Mouse (Mus musculus) heart, embryonic 16.5 days (tissue): ENCODE data around the gene Ppih. TPM values are rescaled to one million over a fixed set of nuclear protein-coding genes. Genes with fewer than 3 reads are reported as not detected.

ENCODE experiments used
- ATAC-seq: fragments of 200-750 bp; cut with Nextera tagmentation; replicated peaks from 2 replicates; pipeline ENCODE4 v1.8.0; 2017; ENCODE audit warnings: moderate number of reproducible peaks; ENCODE audit not compliant: insufficient read depth, low FRiP score; ENCODE audit errors: extremely low read depth
- H3K27ac ChIP-seq: fragments of 300-500 bp; sonication (generic); 2 replicates; pipeline ENCODE4 v1.5.1; 2014; ENCODE audit warnings: mild to moderate bottlenecking, low read length, control low read depth, moderate library complexity
- H3K27me3 ChIP-seq: fragments of 300-500 bp; sonication (generic); 2 replicates; pipeline ENCODE4 v1.6.1; 2014; ENCODE audit warnings: low read length, mixed read lengths; ENCODE audit not compliant: control insufficient read depth, insufficient read depth
- H3K36me3 ChIP-seq: fragments of 300-500 bp; sonication (generic); 2 replicates; pipeline ENCODE4 v1.6.1; 2014; ENCODE audit not compliant: control insufficient read depth, insufficient read depth
- H3K4me1 ChIP-seq: fragments of 300-500 bp; sonication (generic); 2 replicates; pipeline ENCODE4 v1.6.1; 2014; ENCODE audit warnings: low read length, mixed read lengths; ENCODE audit not compliant: control insufficient read depth, insufficient read depth
- H3K4me2 ChIP-seq: fragments of 300-500 bp; sonication (generic); 2 replicates; pipeline ENCODE4 v1.6.1; 2014; ENCODE audit warnings: low read depth, mild to moderate bottlenecking, control low read depth, low read length
- H3K4me3 ChIP-seq: fragments of 300-500 bp; sonication (generic); 2 replicates; pipeline ENCODE4 v1.5.1; 2014; ENCODE audit warnings: mild to moderate bottlenecking, control low read depth, low read length
- H3K9ac ChIP-seq: fragments of 300-500 bp; sonication (generic); 2 replicates; pipeline ENCODE4 v1.6.1; 2014; ENCODE audit warnings: low read length, control low read depth
- H3K9me3 ChIP-seq: fragments of 300-500 bp; sonication (generic); replicated peaks from 2 replicates; pipeline ENCODE4 v1.6.1; 2016; ENCODE audit warnings: low read length; ENCODE audit not compliant: control insufficient read depth
- WGBS: fragments of 180-500 bp; shearing (Covaris S2); extraction: QIAGEN DNeasy Blood & Tissue Kit; methylation state at CpG from one replicate; pipeline ENCODE4 v1.1.7; 2014; 5-methylcytosine and 5-hydroxymethylcytosine counted together
- polyA plus RNA-seq: library from polyadenylated mRNA; unstranded; fragments of >200 nt; fragmentation: Nextera tagmentation; extraction: Ambion mirVana; gene quantifications from 2 replicates; pipeline ENCODE4 v1.2.1, GENCODE M21; 2015

The Ppih gene
- polyA plus RNA-seq, 1 experiment from 2014 or later, result 36.7 TPM

DNA sequence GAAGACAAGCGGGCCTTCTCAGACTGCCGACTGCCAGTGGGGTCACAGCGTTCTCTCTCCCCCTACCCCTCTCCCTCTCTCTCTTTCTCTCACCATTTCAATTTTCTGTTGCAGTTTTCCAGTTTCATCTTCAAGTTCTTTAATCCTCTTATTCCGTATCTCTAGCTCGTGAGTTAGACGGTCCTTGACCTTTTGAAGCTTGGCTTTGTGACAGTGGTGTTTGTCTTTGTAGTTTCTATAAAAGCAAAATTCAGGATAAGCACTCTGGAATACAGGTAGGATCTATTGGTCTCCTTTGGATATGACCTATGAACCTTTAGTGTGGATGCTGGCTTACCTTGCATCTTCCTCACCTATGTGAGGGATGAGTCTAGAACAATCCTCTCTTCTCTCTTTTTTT, 13.1 kb upstream of the Ppih start:
- Histone ChIP-seq H3K36me3 (no peaks in the 10 kb centered on the region), H3K4me2 (no peak overlapping the region), H3K27ac (no peak overlapping the region), H3K4me1 (no peaks in the 10 kb centered on the region), H3K9me3 (no peaks in the 10 kb centered on the region), H3K4me3 (no peak overlapping the region), H3K27me3 (no peaks in the 10 kb centered on the region), H3K9ac (no peak overlapping the region)
- ATAC-seq, result no peak
- 83% methylated on average over 6 of the region's 6 CpGs for WGBS

DNA sequence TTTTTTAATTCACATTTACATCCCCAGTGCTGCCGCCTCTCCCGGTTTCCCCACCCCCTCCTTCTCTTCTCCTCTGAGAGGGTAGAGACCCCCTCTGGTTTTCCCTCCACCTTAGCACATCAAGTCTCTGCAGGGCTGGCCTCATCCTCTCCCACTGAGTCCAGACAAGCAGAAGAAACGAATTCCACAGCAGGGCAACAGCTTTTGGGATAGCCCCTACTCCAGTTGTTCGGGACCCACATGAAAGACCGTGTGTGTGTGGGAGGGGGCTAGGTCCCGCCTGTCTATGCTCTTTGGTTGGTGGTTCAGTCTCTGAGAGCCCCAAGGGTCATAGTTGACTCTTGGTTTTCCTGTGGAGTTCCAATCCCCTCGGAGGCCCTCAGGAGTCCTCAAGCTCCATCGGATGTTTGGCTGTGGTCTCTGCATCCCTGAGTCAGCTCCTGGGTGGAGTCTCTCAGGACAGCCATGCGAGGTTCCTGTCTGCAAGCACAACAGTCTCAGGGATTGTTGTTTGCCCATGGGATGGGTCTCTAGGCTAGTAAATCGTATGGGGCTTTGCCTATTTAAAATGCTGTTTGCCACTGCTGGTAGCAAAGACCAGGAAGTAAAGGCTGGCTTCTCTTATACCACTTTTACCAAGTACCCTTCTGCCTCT, 677 bp upstream of the Ppih start:
- Histone ChIP-seq H3K4me1 (peaks cover 12% of the 10 kb centered on the region), H3K9me3 (no peaks in the 10 kb centered on the region), H3K9ac (peak overlapping the region; percentile 77), H3K4me2 (peak overlapping the region; percentile 98), H3K36me3 (peaks cover 18% of the 10 kb centered on the region), H3K27ac (peak overlapping the region; percentile 79), H3K27me3 (no peaks in the 10 kb centered on the region; the same call in 1 of the 2 replicates), H3K4me3 (peak overlapping the region; percentile 87)
- no peak for ATAC-seq
- WGBS, result 30% methylated on average over 10 of the region's 10 CpGs

DNA sequence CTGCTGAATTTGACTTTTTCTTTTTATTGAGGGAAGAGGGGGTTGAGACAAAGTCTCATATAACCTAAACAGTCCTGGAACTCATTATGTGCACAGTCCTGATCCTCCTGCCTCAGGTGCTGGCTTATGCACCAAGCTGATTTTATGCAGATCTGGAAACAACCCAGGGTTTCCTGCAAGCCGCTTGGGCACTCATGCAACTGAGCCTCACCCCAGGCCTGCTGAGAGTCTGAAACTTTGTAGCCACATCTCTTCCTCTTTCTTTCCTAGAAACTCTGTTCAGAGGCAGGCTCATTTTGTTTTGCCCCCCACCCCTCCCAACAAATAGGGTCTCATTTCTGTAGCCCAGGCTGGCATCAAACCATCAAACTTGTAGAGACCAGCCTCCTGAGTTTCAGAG, 6.6 kb downstream of the Ppih start:
- 94% methylated on average over 1 of the region's 1 CpGs for WGBS
- Histone ChIP-seq H3K27ac (no peak overlapping the region), H3K27me3 (no peaks in the 10 kb centered on the region), H3K9me3 (no peaks in the 10 kb centered on the region), H3K4me3 (no peak overlapping the region), H3K4me1 (no peaks in the 10 kb centered on the region), H3K9ac (no peak overlapping the region), H3K36me3 (peaks cover 36% of the 10 kb centered on the region), H3K4me2 (no peak overlapping the region)
- no peak for ATAC-seq

DNA sequence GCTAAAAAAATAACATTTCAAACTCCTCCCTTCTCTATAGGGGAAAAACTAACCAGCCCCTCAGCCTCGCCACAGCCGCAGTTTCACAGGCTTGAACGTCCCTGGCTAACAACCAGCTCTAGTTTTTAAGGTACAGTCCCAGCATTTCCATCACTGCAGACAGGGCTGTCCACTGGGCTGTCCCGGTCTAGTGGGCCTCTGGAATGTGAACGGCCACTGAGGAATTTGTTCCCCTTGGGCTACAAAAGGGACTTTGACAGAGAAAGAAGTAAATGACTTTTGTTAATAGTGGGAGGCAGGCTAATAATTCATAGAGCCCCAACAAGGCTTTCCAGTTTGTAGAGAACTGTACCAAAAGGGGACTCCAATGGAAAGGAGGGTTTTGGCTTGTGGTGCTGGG, 14.9 kb downstream of the Ppih start:
- H3K4me2 ChIP-seq, result no peak overlapping the region
- no peaks in the 10 kb centered on the region for H3K4me1 ChIP-seq
- H3K36me3 ChIP-seq, result peaks cover 9% of the 10 kb centered on the region; the same call in 1 of the 2 replicates
- no peak overlapping the region for H3K27ac ChIP-seq
- no peak for ATAC-seq
- no peaks in the 10 kb centered on the region for H3K9me3 ChIP-seq
- H3K27me3 ChIP-seq, result no peaks in the 10 kb centered on the region
- WGBS, result 84% methylated on average over 5 of the region's 5 CpGs
- H3K9ac ChIP-seq, result no peak overlapping the region
- no peak overlapping the region for H3K4me3 ChIP-seq

DNA sequence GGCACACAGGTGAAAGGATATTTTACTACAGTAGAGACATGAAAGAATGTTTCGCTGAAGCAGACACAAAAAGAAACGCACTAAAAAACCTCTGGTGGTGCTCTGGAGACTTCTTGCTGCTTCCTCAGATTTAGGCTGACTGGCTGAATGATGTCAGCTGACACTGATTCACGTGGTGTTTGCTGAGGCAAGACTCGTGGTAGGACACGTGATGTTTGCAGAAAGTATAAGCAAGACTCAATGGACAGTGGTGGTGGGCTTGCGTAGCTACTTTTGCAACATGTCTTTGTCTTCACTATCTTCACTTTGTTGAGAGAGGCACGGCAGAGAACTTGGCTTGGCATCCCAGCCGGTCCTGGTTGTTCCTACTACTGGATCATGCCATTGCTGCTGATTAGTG, 17.1 kb downstream of the Ppih start:
- 0 out of 2 replicates have a peak, but pooled peaks cover 3% of the 10 kb centered on the region for H3K36me3 ChIP-seq
- 87% methylated on average over 8 of the region's 8 CpGs for WGBS

DNA sequence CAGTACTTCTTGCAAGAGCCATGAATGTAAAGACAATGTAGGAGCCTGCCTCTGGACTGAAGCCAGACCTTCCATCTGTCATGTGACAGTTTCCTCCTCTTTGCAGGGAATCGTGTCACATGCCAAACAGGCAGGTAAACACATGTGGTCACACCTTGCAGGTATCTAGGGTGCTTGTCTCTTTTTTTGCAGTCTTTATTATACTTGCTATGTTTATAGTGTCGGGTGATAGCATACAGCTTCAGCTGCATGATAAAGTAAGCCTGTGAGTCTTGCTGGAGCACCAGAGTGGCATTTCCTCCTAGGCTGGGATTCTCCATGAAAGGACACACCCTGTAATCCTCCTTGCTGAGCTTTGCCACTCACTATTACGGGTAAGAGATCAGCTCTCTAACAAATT, 18.6 kb downstream of the Ppih start:
- Histone ChIP-seq H3K9ac (no peak overlapping the region), H3K4me1 (no peaks in the 10 kb centered on the region), H3K4me3 (no peak overlapping the region), H3K9me3 (no peaks in the 10 kb centered on the region), H3K36me3 (no peaks in the 10 kb centered on the region), H3K27ac (no peak overlapping the region), H3K27me3 (no peaks in the 10 kb centered on the region), H3K4me2 (no peak overlapping the region)
- WGBS, result 68% methylated on average over 3 of the region's 3 CpGs
- ATAC-seq, result no peak

More for the DNA sequence above, 17.1 kb downstream of the Ppih start:
- no peak overlapping the region for H3K4me3 ChIP-seq
- no peak overlapping the region for H3K4me2 ChIP-seq
- ATAC-seq, result no peak
- no peaks in the 10 kb centered on the region for H3K4me1 ChIP-seq
- H3K27ac ChIP-seq, result no peak overlapping the region
- H3K9me3 ChIP-seq, result no peaks in the 10 kb centered on the region
- no peaks in the 10 kb centered on the region for H3K27me3 ChIP-seq
- H3K9ac ChIP-seq, result no peak overlapping the region

DNA sequence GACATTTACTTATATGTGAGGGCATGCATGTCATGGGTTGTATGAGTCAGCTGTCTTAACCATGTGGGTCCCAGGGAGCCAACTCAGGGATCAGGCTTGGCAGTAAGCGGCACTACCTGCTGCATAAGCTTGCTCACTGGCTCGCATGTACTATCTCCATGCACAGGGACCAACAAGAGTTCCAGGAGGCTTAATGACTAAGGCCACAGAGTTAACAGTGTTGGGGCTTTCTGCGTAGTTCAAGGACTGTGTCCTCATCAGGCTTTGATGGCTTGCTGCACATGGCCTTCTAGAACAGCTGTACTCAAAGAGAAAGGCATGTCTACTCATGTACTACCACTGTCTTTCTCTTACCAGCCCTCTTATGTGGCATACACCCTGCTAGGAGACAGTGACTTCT, 19.6 kb downstream of the Ppih start:
- no peaks in the 10 kb centered on the region for H3K9me3 ChIP-seq
- H3K27ac ChIP-seq, result no peak overlapping the region
- no peaks in the 10 kb centered on the region for H3K27me3 ChIP-seq
- no peaks in the 10 kb centered on the region for H3K4me1 ChIP-seq
- ATAC-seq, result no peak
- no peak overlapping the region for H3K9ac ChIP-seq
- 90% methylated on average over 3 of the region's 3 CpGs for WGBS
- H3K36me3 ChIP-seq, result no peaks in the 10 kb centered on the region
- H3K4me3 ChIP-seq, result no peak overlapping the region
- no peak overlapping the region for H3K4me2 ChIP-seq

DNA sequence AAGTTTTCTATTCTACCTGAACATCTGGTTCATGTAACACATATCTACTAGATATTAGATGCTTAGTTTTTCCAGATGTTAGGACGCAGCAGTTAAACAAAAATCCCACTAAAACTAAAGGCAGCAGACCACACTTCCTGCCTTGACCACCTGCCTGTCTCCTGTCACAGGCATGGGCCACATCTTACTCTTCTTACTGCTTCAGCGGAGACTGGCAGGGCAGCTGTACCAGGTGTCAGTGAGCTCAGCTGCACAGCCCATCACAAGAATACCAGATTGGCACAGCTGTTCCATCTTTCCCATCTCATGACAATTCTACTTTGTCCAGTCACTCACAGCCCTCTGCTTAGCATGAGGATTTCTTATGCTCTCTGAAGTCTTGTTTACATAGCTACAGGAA, 23.0 kb downstream of the Ppih start:
- H3K27ac ChIP-seq, result no peak overlapping the region
- H3K9ac ChIP-seq, result no peak overlapping the region
- H3K4me1 ChIP-seq, result peaks cover 7% of the 10 kb centered on the region
- no peaks in the 10 kb centered on the region for H3K9me3 ChIP-seq
- H3K36me3 ChIP-seq, result no peaks in the 10 kb centered on the region
- no peaks in the 10 kb centered on the region for H3K27me3 ChIP-seq
- WGBS, result 63% methylated on average over 2 of the region's 2 CpGs
- H3K4me2 ChIP-seq, result no peak overlapping the region
- no peak for ATAC-seq
- H3K4me3 ChIP-seq, result no peak overlapping the region

DNA sequence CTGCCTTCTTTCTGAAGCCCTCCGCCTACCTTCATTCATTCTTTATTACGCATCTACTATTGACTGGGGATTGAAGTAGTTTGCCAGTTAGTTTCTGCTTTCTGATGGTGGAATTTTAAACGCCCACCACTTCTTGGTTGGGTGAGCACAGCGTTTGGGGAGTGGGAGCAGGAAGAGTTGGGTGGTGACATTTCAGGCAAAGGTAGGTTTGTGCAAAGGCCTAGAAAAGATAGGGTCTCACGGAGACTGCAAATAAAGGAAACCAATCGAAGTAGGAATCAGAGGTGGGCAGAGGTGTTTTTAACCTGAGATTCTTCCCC, 25.3 kb downstream of the Ppih start:
- WGBS, result 8% methylated on average over 6 of the region's 6 CpGs
- H3K36me3 ChIP-seq, result peaks cover 3% of the 10 kb centered on the region; the same call in 1 of the 2 replicates
- peak overlapping the region; percentile 77 for H3K4me2 ChIP-seq
- peak overlapping the region; percentile 96 for H3K27ac ChIP-seq
- H3K9me3 ChIP-seq, result no peaks in the 10 kb centered on the region
- no peaks in the 10 kb centered on the region for H3K27me3 ChIP-seq
- peak overlapping the region; percentile 87 for H3K9ac ChIP-seq
- H3K4me3 ChIP-seq, result peak overlapping the region; percentile 95
- ATAC-seq, result no peak
- H3K4me1 ChIP-seq, result peaks cover 13% of the 10 kb centered on the region
